Mouse (Mus musculus) bone marrow, adult 2 months (tissue): Measurements from ENCODE around the gene Gpt2.

Experiments
- CTCF ChIP-seq: fragments of 200-500 bp; IDR thresholded peaks from 2 replicates; pipeline ENCODE4 v1.5.1; 2011; ENCODE audit warnings: low read length, control low read depth; ENCODE audit not compliant: control insufficient read depth, insufficient read depth
- POLR2A ChIP-seq: fragments of 200-500 bp; IDR thresholded peaks from 2 replicates; pipeline ENCODE4 v1.6.1; 2011; ENCODE audit warnings: low read depth, mild to moderate bottlenecking, control low read depth, low read length, borderline replicate concordance; ENCODE audit not compliant: control insufficient read depth

- TF ChIP-seq CTCF (no peak), POLR2A (no peak)
Measured at GRCm38 (mm10) chr8:85532843-85533242, 40.5 kb downstream of the Gpt2 start.
